Mouse (Mus musculus) heart, embryonic 11.5 days (tissue): ENCODE measurements around the gene Ttc23. TPM values are rescaled to one million over a fixed set of nuclear protein-coding genes. Genes with fewer than 3 reads are reported as not detected.

Experiments
- ATAC-seq: fragments of 200-750 bp; cut with Nextera tagmentation; replicated peaks from 2 replicates; pipeline ENCODE4 v1.8.0; 2017; ENCODE audit warnings: moderate library complexity; ENCODE audit not compliant: insufficient number of reproducible peaks, low FRiP score, low TSS enrichment
- H3K27ac ChIP-seq: fragments of 300-500 bp; sonication (generic); 2 replicates; pipeline ENCODE4 v1.5.1; 2014; ENCODE audit warnings: mild to moderate bottlenecking, low read depth, low read length
- H3K27me3 ChIP-seq: fragments of 300-500 bp; sonication (generic); 2 replicates; pipeline ENCODE4 v1.6.1; 2014; ENCODE audit warnings: mild to moderate bottlenecking, low read length, mixed read lengths; ENCODE audit not compliant: control insufficient read depth, insufficient read depth
- H3K36me3 ChIP-seq: fragments of 300-500 bp; sonication (generic); 2 replicates; pipeline ENCODE4 v1.6.1; 2014; ENCODE audit warnings: mild to moderate bottlenecking, low read length, moderate library complexity, mixed read lengths; ENCODE audit not compliant: control insufficient read depth, insufficient read depth
- H3K4me1 ChIP-seq: fragments of 300-500 bp; sonication (generic); 2 replicates; pipeline ENCODE4 v1.6.1; 2014; ENCODE audit warnings: low read length; ENCODE audit not compliant: control insufficient read depth, insufficient read depth
- H3K4me2 ChIP-seq: fragments of 300-500 bp; sonication (generic); 2 replicates; pipeline ENCODE4 v1.6.1; 2014; ENCODE audit warnings: mild to moderate bottlenecking, moderate library complexity
- H3K4me3 ChIP-seq: fragments of 300-500 bp; sonication (generic); 2 replicates; pipeline ENCODE4 v1.5.1; 2014; ENCODE audit warnings: low read depth, low read length
- H3K9ac ChIP-seq: fragments of 300-500 bp; sonication (generic); 2 replicates; pipeline ENCODE4 v1.6.1; 2014; ENCODE audit warnings: mild to moderate bottlenecking, low read depth, low read length, moderate library complexity
- H3K9me3 ChIP-seq: fragments of 300-500 bp; sonication (generic); replicated peaks from 2 replicates; pipeline ENCODE4 v1.6.1; 2016; ENCODE audit warnings: low read length; ENCODE audit not compliant: control insufficient read depth
- WGBS: fragments of 180-500 bp; shearing (Covaris S2); extraction: QIAGEN DNeasy Blood & Tissue Kit; methylation state at CpG from one replicate; pipeline ENCODE4 v1.1.7; 2014; ENCODE audit not compliant: insufficient replicate concordance; 5-methylcytosine and 5-hydroxymethylcytosine counted together
- polyA plus RNA-seq: library from polyadenylated mRNA; unstranded; fragments of >200 nt; fragmentation: Nextera tagmentation; extraction: Ambion mirVana; gene quantifications from 2 replicates; pipeline ENCODE4 v1.2.1, GENCODE M21; 2014

Ttc23 gene
- polyA plus RNA-seq, 1 experiment from 2014 or later: 24.6 TPM

- H3K27me3 ChIP-seq: no peaks in the 10 kb centered on the region
- no peak overlapping the region for H3K4me3 ChIP-seq
- H3K4me2 ChIP-seq: no peak overlapping the region
- H3K27ac ChIP-seq: 0 out of 2 replicates have a peak overlapping the region, but pooled peaks have one; percentile 29
- no peak overlapping the region for H3K9ac ChIP-seq
- 55% methylated on average over 4 of the region's 4 CpGs for WGBS
- H3K4me1 ChIP-seq: peaks cover 21% of the 10 kb centered on the region; the same call in 1 of the 2 replicates
- H3K36me3 ChIP-seq: no peaks in the 10 kb centered on the region
- ATAC-seq: no peak
- H3K9me3 ChIP-seq: no peaks in the 10 kb centered on the region
Observed at GRCm38 (mm10) chr7:67616890-67617289, 30.3 kb upstream of the Ttc23 start.

GRCm38 (mm10) chr7:67617646-67618045 lies 29.6 kb upstream of the Ttc23 start:
- no peaks in the 10 kb centered on the region for H3K27me3 ChIP-seq
- no peak overlapping the region for H3K4me2 ChIP-seq
- H3K27ac ChIP-seq: no peak overlapping the region
- no peak overlapping the region for H3K4me3 ChIP-seq
- H3K4me1 ChIP-seq: peaks cover 21% of the 10 kb centered on the region; the same call in 1 of the 2 replicates
- no peaks in the 10 kb centered on the region for H3K36me3 ChIP-seq
- WGBS: 93% methylated on average over 10 of the region's 10 CpGs
- no peaks in the 10 kb centered on the region for H3K9me3 ChIP-seq
- H3K9ac ChIP-seq: no peak overlapping the region
- no peak for ATAC-seq

GRCm38 (mm10) chr7:67618316-67618715 lies 28.9 kb upstream of the Ttc23 start:
- Histone ChIP-seq H3K9me3 (no peaks in the 10 kb centered on the region), H3K4me1 (peaks cover 21% of the 10 kb centered on the region; the same call in 1 of the 2 replicates), H3K9ac (no peak overlapping the region), H3K4me3 (no peak overlapping the region), H3K36me3 (no peaks in the 10 kb centered on the region), H3K4me2 (no peak overlapping the region), H3K27me3 (no peaks in the 10 kb centered on the region), H3K27ac (no peak overlapping the region)
- ATAC-seq: no peak
- WGBS: 81% methylated on average over 3 of the region's 3 CpGs

GRCm38 (mm10) chr7:67619836-67620235 lies 27.4 kb upstream of the Ttc23 start:
- H3K9me3 ChIP-seq: no peaks in the 10 kb centered on the region
- H3K9ac ChIP-seq: no peak overlapping the region
- no peaks in the 10 kb centered on the region for H3K27me3 ChIP-seq
- H3K36me3 ChIP-seq: no peaks in the 10 kb centered on the region
- H3K4me3 ChIP-seq: no peak overlapping the region
- no peak for ATAC-seq
- WGBS: 68% methylated on average over 4 of the region's 4 CpGs
- peaks cover 9% of the 10 kb centered on the region; the same call in 1 of the 2 replicates for H3K4me1 ChIP-seq
- H3K27ac ChIP-seq: no peak overlapping the region
- no peak overlapping the region for H3K4me2 ChIP-seq

- H3K4me1 ChIP-seq: no peaks in the 10 kb centered on the region
- H3K4me2 ChIP-seq: no peak overlapping the region
- no peak for ATAC-seq
- H3K27me3 ChIP-seq: no peaks in the 10 kb centered on the region
- 68% methylated on average over 3 of the region's 3 CpGs for WGBS
- H3K9ac ChIP-seq: no peak overlapping the region
- no peak overlapping the region for H3K4me3 ChIP-seq
- H3K27ac ChIP-seq: no peak overlapping the region
- no peaks in the 10 kb centered on the region for H3K36me3 ChIP-seq
- no peaks in the 10 kb centered on the region for H3K9me3 ChIP-seq
Observed at GRCm38 (mm10) chr7:67622151-67622550, 25.1 kb upstream of the Ttc23 start.

- Histone ChIP-seq H3K9ac (no peak overlapping the region), H3K4me3 (no peak overlapping the region), H3K4me1 (no peaks in the 10 kb centered on the region), H3K36me3 (no peaks in the 10 kb centered on the region), H3K4me2 (no peak overlapping the region), H3K9me3 (no peaks in the 10 kb centered on the region), H3K27ac (no peak overlapping the region), H3K27me3 (no peaks in the 10 kb centered on the region)
- 77% methylated on average over 5 of the region's 5 CpGs for WGBS
- ATAC-seq: no peak
Observed at GRCm38 (mm10) chr7:67626671-67627070, 20.5 kb upstream of the Ttc23 start.

- no peak overlapping the region for H3K9ac ChIP-seq
- no peak overlapping the region for H3K4me2 ChIP-seq
- H3K27ac ChIP-seq: no peak overlapping the region
- WGBS: 50% methylated on average over 5 of the region's 5 CpGs
- no peaks in the 10 kb centered on the region for H3K27me3 ChIP-seq
- H3K4me1 ChIP-seq: no peaks in the 10 kb centered on the region; the same call in 1 of the 2 replicates
- H3K36me3 ChIP-seq: no peaks in the 10 kb centered on the region; the same call in 1 of the 2 replicates
- ATAC-seq: no peak
- H3K9me3 ChIP-seq: no peaks in the 10 kb centered on the region
- no peak overlapping the region for H3K4me3 ChIP-seq
Observed at GRCm38 (mm10) chr7:67629681-67630080, 17.5 kb upstream of the Ttc23 start.

GRCm38 (mm10) chr7:67630817-67631216 lies 16.4 kb upstream of the Ttc23 start:
- no peak overlapping the region for H3K9ac ChIP-seq
- no peak overlapping the region for H3K4me3 ChIP-seq
- H3K4me1 ChIP-seq: no peaks in the 10 kb centered on the region; the same call in 1 of the 2 replicates
- no peak overlapping the region for H3K27ac ChIP-seq
- 30% methylated on average over 2 of the region's 2 CpGs for WGBS
- H3K27me3 ChIP-seq: no peaks in the 10 kb centered on the region
- H3K36me3 ChIP-seq: no peaks in the 10 kb centered on the region; the same call in 1 of the 2 replicates
- no peaks in the 10 kb centered on the region for H3K9me3 ChIP-seq
- no peak for ATAC-seq
- no peak overlapping the region for H3K4me2 ChIP-seq

- H3K27ac ChIP-seq: no peak overlapping the region
- H3K4me2 ChIP-seq: no peak overlapping the region
- H3K4me3 ChIP-seq: no peak overlapping the region
- H3K4me1 ChIP-seq: no peaks in the 10 kb centered on the region; the same call in 1 of the 2 replicates
- H3K36me3 ChIP-seq: no peaks in the 10 kb centered on the region; the same call in 1 of the 2 replicates
- no peak for ATAC-seq
- WGBS: 79% methylated on average over 5 of the region's 5 CpGs
- H3K9me3 ChIP-seq: no peaks in the 10 kb centered on the region
- H3K27me3 ChIP-seq: no peaks in the 10 kb centered on the region
- no peak overlapping the region for H3K9ac ChIP-seq
Observed at GRCm38 (mm10) chr7:67632380-67632779, 14.8 kb upstream of the Ttc23 start.
